Mouse (Mus musculus) C2C12 (cell line): Measurements from ENCODE around the gene Nfe2. TPM values are rescaled to one million over a fixed set of nuclear protein-coding genes. Genes with fewer than 3 reads are reported as not detected.

Experiments
- H3K27me3 ChIP-seq: one replicate; pipeline ENCODE4 v1.6.1; 2011; ENCODE audit not compliant: control insufficient read depth, insufficient read depth, insufficient read length
- H3K36me3 ChIP-seq: one replicate; pipeline ENCODE4 v1.6.1; 2011; ENCODE audit not compliant: control insufficient read depth, insufficient read depth
- H3K4me3 ChIP-seq: one replicate; pipeline ENCODE4 v1.5.1; 2011; ENCODE audit warnings: mild to moderate bottlenecking, control low read depth; ENCODE audit not compliant: poor library complexity, insufficient read depth, severe bottlenecking
- H3K79me2 ChIP-seq: one replicate; pipeline ENCODE4 v1.6.1; 2011; ENCODE audit not compliant: control insufficient read depth, insufficient read depth
- H3K79me3 ChIP-seq: one replicate; pipeline ENCODE4 v1.6.1; 2011; ENCODE audit warnings: low read depth, control low read depth
- H3ac ChIP-seq: one replicate; pipeline ENCODE3; 2011; ENCODE audit warnings: low read depth; ENCODE audit not compliant: control insufficient read depth, insufficient read length
- CEBPB ChIP-seq: IDR thresholded peaks from one replicate; pipeline ENCODE4 v1.6.1; 2011; ENCODE audit warnings: low read depth, mild to moderate bottlenecking, control low read depth, moderate library complexity
- CTCF ChIP-seq: IDR thresholded peaks from one replicate; pipeline ENCODE4 v1.5.1; 2011; ENCODE audit not compliant: control insufficient read depth, insufficient read depth, insufficient read length
- FOSL1 ChIP-seq: IDR thresholded peaks from one replicate; pipeline ENCODE4 v1.8.0; 2011; ENCODE audit warnings: mild to moderate bottlenecking, low read length; ENCODE audit not compliant: poor library complexity, insufficient read depth, severe bottlenecking
- MAX ChIP-seq: IDR thresholded peaks from one replicate; pipeline ENCODE4 v1.6.1; 2011; ENCODE audit warnings: mild to moderate bottlenecking, control low read depth
- MYOD1 ChIP-seq: IDR thresholded peaks from one replicate; pipeline ENCODE4 v1.6.1; 2011; ENCODE audit warnings: low read depth; ENCODE audit not compliant: control insufficient read depth, insufficient read length
- MYOG ChIP-seq: IDR thresholded peaks from one replicate; pipeline ENCODE4 v1.6.1; 2011; ENCODE audit not compliant: control insufficient read depth, insufficient read length; ENCODE audit errors: extremely low read depth
- USF1 ChIP-seq: IDR thresholded peaks from one replicate; pipeline ENCODE4 v1.6.1; 2011; ENCODE audit warnings: low read depth, mild to moderate bottlenecking, control low read depth, moderate library complexity
- polyA plus RNA-seq: library from polyadenylated mRNA; unstranded; fragments of >200 nt; fragmentation: generic; extraction: Trizol; gene quantifications from one replicate; pipeline ENCODE4 v1.2.1, GENCODE M21; 2012; ENCODE audit warnings: missing spikeins

Nfe2 gene
- polyA plus RNA-seq, 1 experiment: 0.25 TPM

DNA sequence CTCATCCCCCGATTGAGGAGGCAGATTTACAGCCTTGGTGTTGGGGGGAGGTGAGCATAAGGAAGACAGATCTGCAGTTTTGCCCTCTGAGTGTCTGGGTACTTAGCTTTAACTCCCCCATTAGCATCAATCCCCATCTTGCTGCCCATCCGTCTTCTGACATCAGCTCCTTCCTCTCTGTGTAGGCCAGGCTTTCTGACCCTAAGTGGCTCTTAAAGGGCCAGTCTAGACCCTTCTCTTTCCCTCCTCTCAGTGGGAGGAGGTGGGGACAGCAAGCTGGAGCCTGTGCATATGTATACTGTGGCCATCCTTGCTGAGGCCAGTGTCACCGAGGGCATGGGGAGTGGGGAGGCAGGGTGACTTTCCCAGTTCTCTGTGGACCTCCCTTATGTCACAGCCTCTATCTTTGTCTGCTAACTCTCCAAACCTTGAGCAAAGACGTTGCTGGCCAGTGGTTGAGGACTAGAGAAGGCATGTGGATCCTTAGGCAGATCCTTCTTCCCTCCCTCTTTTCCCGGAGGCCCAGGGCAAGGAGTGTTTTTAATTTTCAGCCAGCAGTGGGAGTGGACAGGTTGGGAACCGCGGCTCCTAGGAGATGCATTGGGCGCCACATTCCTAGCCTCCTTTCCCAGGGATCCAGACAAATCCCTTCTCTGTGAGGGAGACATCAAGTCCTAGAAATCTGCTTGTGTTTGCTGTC is 45.9 kb upstream of the Nfe2 start:
- Histone ChIP-seq H3K36me3 (peaks cover 11% of the 10 kb centered on the region), H3K79me2 (no peaks in the 10 kb centered on the region), H3K79me3 (no peaks in the 10 kb centered on the region), H3ac (peak overlapping the region; percentile 68), H3K4me3 (no peak overlapping the region), H3K27me3 (no peaks in the 10 kb centered on the region)
- no peak for TF ChIP-seq CTCF
- no peak for TF ChIP-seq MYOG
- TF ChIP-seq USF1: no peak
- TF ChIP-seq CEBPB: no peak
- TF ChIP-seq MYOD1: no peak
- no peak for TF ChIP-seq MAX
- TF ChIP-seq FOSL1: no peak

DNA sequence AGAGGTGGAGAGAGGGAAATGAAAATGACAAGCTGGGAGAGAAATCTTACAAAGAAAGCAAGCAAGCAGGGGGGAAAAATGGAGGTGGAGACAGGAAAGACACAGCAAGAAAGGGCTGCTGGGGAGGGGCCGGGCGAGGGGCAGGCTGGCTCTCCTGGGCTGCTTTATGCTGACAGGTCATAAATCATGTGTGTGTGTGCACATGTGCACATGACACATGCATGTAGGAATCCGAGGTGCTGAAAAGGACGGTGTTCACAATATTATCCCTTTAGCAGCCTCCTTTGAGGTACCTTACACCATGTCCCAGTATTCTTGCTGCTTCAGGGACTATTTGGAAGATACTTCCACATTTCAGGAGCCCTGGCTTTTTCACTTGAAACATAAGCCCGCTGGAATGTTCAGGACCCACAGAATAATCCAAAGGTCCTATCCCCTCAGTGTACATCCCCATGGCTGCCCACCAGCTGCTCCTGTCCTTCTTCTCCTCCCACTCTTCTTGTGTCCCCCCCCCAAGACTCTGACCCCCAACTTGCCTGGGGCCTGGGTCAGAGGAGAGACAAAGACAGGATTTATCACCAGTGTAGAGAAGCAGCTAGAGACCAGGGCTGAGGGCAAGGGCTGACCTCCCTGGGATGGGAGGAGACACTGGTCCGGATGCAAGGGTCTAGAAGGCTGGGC is 44.3 kb upstream of the Nfe2 start:
- no peak overlapping the region for H3ac ChIP-seq
- H3K79me2 ChIP-seq: no peaks in the 10 kb centered on the region
- peaks cover 27% of the 10 kb centered on the region for H3K36me3 ChIP-seq
- H3K79me3 ChIP-seq: no peaks in the 10 kb centered on the region
- H3K27me3 ChIP-seq: no peaks in the 10 kb centered on the region
- TF ChIP-seq CTCF (no peak), MYOD1 (peak; percentile 63)
- no peak overlapping the region for H3K4me3 ChIP-seq

GRCm38 (mm10) chr15:103301547-103302340 is 43.5 kb upstream of the Nfe2 start:
- Histone ChIP-seq H3K36me3 (peaks cover 34% of the 10 kb centered on the region), H3K4me3 (no peak overlapping the region), H3K79me2 (no peaks in the 10 kb centered on the region), H3ac (no peak overlapping the region), H3K27me3 (no peaks in the 10 kb centered on the region), H3K79me3 (no peaks in the 10 kb centered on the region)
- TF ChIP-seq FOSL1 (no peak), CTCF (no peak), MAX (no peak)

DNA sequence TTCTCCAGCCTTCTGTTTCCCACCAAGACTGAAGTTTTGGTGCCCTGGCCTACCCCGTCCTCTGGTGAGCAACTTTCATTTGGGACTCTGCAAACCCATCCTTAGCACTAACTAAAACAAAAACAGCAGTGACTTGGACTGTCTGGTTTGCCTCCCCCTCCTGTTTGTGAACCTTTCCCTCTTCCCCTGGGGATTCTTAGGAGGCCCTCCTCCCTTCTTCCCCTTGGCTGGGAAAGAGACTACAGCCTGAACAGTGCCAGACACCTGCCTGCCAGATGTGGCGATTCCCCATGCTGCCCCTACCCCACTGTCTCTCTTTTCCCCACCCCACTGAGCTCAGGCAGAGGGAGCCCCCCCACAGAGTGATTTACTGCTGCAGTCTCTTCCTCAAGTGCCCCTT is 42.8 kb upstream of the Nfe2 start:
- peaks cover 41% of the 10 kb centered on the region for H3K36me3 ChIP-seq
- H3ac ChIP-seq: no peak overlapping the region
- no peaks in the 10 kb centered on the region for H3K79me3 ChIP-seq
- TF ChIP-seq MAX: no peak
- TF ChIP-seq MYOG: no peak
- TF ChIP-seq CEBPB: no peak
- TF ChIP-seq CTCF: no peak
- TF ChIP-seq MYOD1: no peak
- no peak for TF ChIP-seq USF1
- no peaks in the 10 kb centered on the region for H3K79me2 ChIP-seq
- no peaks in the 10 kb centered on the region for H3K27me3 ChIP-seq
- H3K4me3 ChIP-seq: no peak overlapping the region

DNA sequence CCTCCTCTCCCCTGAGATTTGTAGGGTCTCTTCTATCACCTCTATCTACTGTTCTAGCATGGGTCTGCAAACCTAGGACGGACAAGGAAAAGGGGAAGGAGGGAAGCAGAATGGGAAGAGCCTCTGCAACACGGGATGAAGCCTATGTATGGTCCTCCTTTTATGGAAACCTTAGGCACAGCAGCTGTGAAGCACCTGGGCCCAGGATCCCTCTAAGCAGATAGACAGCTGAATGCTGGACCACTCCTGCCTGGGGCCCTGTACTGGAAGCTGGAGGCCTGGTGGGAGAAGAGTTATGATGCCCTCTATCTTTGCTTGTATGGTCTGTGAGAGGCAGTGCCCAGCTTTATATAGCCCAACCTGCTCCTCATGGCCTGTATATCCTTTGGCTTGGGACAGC is 42.4 kb upstream of the Nfe2 start:
- TF ChIP-seq CEBPB: no peak
- no peak for TF ChIP-seq MAX
- TF ChIP-seq USF1: no peak
- no peak for TF ChIP-seq MYOD1
- no peak for TF ChIP-seq MYOG
- TF ChIP-seq CTCF: no peak
- no peak for TF ChIP-seq FOSL1
- no peak overlapping the region for H3K4me3 ChIP-seq
- H3K36me3 ChIP-seq: peaks cover 46% of the 10 kb centered on the region
- no peaks in the 10 kb centered on the region for H3K79me3 ChIP-seq
- H3K27me3 ChIP-seq: no peaks in the 10 kb centered on the region
- no peak overlapping the region for H3ac ChIP-seq
- H3K79me2 ChIP-seq: no peaks in the 10 kb centered on the region

DNA sequence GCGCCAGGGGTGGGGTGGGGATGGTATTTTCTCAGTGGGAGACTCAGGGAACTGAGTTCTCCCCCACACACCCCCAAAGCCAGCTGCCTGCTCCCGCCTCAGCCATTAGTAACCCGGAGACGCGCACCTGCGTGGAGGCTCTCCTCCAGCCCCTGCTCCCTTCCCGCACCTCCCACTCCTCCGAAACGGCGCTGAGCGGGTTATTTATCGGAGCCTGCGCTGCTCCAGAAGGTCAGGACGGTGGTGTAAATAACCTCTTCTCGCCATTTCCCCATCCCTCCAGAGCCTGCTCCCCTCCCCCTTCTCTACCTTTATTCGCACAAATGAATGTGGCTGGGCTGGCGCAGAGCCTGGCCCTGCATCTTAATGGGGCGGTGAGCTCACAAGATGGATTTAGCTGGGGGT is 41.9 kb upstream of the Nfe2 start:
- no peaks in the 10 kb centered on the region for H3K79me3 ChIP-seq
- H3ac ChIP-seq: no peak overlapping the region
- H3K4me3 ChIP-seq: no peak overlapping the region
- H3K27me3 ChIP-seq: no peaks in the 10 kb centered on the region
- H3K36me3 ChIP-seq: peaks cover 51% of the 10 kb centered on the region
- TF ChIP-seq FOSL1 (no peak), USF1 (no peak), MAX (no peak), CTCF (no peak), MYOG (no peak), MYOD1 (no peak), CEBPB (no peak)
- H3K79me2 ChIP-seq: no peaks in the 10 kb centered on the region
